Mouse (Mus musculus) ovary, adult 2 months (tissue): ENCODE data around the gene Sprr2b. TPM values are rescaled to one million over a fixed set of nuclear protein-coding genes. Genes with fewer than 3 reads are reported as not detected.

Source experiments
- polyA plus RNA-seq: library from polyadenylated mRNA; depleted of rRNA; stranded (reverse); fragments of >200 nt; gene quantifications from 2 replicates; pipeline ENCODE4 v1.2.3, GENCODE M21; 2012; rRNA removed

The Sprr2b gene
- polyA plus RNA-seq: 0.78 and 6.6 TPM in 2 replicates

DNA sequence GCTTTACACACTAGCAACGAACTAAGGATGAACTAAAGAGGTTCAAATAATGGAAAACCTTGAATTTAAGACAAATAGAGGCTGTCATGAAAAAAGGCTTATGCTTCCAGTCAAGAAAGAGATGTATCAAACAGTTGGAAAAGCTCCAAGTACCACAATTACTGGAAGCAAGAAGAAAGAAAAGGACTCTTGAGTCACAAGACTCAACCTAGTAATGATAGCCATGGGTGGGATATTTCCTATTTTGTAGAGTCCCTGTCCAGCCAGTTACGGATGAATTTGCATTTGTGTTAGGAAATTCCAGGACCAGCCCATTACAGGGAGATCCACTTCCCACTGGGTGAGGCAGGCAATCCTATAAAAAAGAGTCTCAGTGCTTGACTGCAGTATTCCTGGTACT lies at the start of gene Sprr2b:
TSS of gene Sprr2b (plus strand) at position 301 of the 400 bp plus-strand sequence.

DNA sequence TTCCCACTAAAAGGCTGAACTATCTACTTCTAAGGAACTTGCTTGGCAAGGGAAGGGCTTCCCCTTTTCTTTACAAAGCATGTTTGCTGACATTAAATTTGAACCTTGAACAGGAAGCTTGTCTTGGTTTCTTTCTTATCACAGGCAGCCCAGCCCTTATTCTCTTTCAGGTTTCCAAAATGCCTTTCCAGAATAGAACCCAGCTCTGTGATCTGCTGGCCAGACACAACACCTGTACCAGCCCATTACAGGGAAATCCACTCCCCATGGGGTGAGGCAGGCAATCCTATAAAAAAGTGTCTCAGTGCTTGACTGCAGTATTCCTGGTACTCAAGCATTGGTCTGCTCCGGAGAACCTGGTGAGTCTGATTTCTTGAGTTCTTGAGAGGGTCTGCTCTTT lies 31.3 kb upstream of the Sprr2b start, which contains the start of gene Sprr2a3:
TSS of gene Sprr2a3 (plus strand) at position 317 of the 400 bp plus-strand sequence.

DNA sequence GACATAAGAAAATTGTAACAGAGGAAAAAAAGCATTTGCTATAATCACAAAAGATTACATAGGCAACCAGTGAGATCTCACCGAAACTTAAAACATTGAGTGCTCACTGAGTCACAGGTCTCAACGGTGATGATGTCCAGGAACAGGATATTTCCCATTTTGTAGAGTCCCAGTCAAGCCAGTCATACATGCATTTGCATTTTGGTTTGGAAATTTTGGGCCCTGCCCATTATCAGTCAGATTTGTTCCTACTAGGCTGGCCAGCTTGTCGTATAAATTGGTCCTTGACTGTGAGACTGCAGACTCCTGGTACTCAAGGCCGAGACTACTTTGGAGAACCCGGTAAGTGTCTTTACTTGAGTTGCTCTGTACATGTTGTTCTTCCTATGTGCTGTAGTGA lies 22.4 kb downstream of the Sprr2b start, which contains the start of gene Sprr2d:
TSS of gene Sprr2d (plus strand) at position 301 of the 400 bp plus-strand sequence.

DNA sequence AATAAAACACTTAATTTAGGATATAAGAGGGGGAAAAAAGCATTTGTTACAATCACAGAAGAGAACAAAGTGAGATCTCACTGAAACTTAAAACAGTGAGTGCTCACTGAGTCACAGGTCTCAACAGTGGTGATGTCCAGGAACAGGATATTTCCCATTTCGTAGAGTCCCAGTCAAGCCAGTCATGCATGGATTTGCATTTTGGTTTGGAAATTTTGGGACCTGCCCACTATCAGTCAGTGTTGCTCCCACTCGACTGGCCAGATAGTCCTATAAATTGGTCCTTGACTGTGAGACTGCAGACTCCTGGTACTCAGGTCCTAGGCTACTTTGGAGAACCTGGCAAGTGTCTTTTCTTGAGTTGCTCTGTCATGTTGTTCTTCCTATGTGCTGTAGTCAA lies 35.4 kb downstream of the Sprr2b start, which contains the start of gene Sprr2e:
TSS of gene Sprr2e (plus strand) at position 301 of the 400 bp plus-strand sequence.

DNA sequence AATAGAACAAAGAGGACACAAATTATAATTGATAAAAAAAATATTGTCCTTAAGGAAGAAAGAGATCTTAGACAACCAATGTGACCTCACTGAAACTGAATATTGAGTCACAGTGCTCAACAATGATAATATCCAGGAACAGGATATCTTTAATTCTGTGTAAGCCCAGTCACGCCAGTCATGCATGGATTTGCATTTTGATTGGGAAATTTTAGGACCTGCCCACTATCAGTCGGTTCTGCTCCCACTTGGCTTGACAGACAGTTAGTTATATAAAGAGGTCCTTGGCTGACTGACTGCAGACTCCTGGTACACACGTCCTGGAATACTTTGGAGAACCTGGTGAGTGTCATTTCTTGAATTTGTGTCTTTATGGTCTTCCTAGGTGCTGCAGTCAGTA lies 48.5 kb downstream of the Sprr2b start, which contains the start of gene Sprr2f:
TSS of gene Sprr2f (plus strand) at position 301 of the 400 bp plus-strand sequence.

Other genes with a start within 250 kb of the Sprr2b start
- 0.97 and 1.4 TPM in 2 replicates for gene Lor, start 233.5 kb upstream of the Sprr2b start, polyA plus RNA-seq
- not detected in 2 replicates for gene Prr9, start 192.7 kb upstream of the Sprr2b start, polyA plus RNA-seq
- gene Lelp1, start 173.9 kb upstream of the Sprr2b start, polyA plus RNA-seq: not detected in 2 replicates
- gene Sprr2a1, start 100.8 kb upstream of the Sprr2b start, polyA plus RNA-seq: 0.06 TPM in 1 of 2 replicates, not detected in the other
- gene Sprr2a2, start 100.7 kb upstream of the Sprr2b start, polyA plus RNA-seq: 51.3 and 98.3 TPM in 2 replicates
- gene Sprr2a3, start 31.2 kb upstream of the Sprr2b start, polyA plus RNA-seq: 3.7 and 6.8 TPM in 2 replicates
- gene Sprr2d, start 22.5 kb downstream of the Sprr2b start, polyA plus RNA-seq: 0.73 and 0.80 TPM in 2 replicates
- 0.26 and 0.29 TPM in 2 replicates for gene Sprr2e, start 35.5 kb downstream of the Sprr2b start, polyA plus RNA-seq
- 72.6 and 147 TPM in 2 replicates for gene Sprr2f, start 48.6 kb downstream of the Sprr2b start, polyA plus RNA-seq
- gene Sprr2h, start 69.1 kb downstream of the Sprr2b start, polyA plus RNA-seq: not detected in 2 replicates
- gene Sprr2i, start 91.4 kb downstream of the Sprr2b start, polyA plus RNA-seq: not detected in 2 replicates
- not detected in 2 replicates for gene Sprr2j-ps, start 101.5 kb downstream of the Sprr2b start, polyA plus RNA-seq
- 7.6 and 8.8 TPM in 2 replicates for gene Gm9774, start 112.8 kb downstream of the Sprr2b start, polyA plus RNA-seq
- not detected in 2 replicates for gene Sprr2k, start 116.0 kb downstream of the Sprr2b start, polyA plus RNA-seq
- gene Sprr1b, start 122.2 kb downstream of the Sprr2b start, polyA plus RNA-seq: not detected in 2 replicates
- gene Sprr3, start 142.1 kb downstream of the Sprr2b start, polyA plus RNA-seq: 0.25 TPM in 1 of 2 replicates, not detected in the other
- 1.1 and 13.1 TPM in 2 replicates for gene Sprr1a, start 169.3 kb downstream of the Sprr2b start, polyA plus RNA-seq
- gene Sprr4, start 183.9 kb downstream of the Sprr2b start, polyA plus RNA-seq: not detected in 2 replicates
- gene 2310046K23Rik, start 217.9 kb downstream of the Sprr2b start, polyA plus RNA-seq: not detected in 2 replicates